Mouse (Mus musculus): ENCODE data around the gene Samd14.

GRCm38 (mm10) chr11:95037306-95037705 lies 27.6 kb downstream of the Samd14 start:
- TF ChIP-seq CTCF (conservative IDR thresholded peaks at IDR 0.05; ENCODE audit: insufficient read depth, insufficient read length, low read depth, low read length) (no peak), POLR2A (IDR thresholded peaks at IDR 0.05; ENCODE audit: low read depth, low read length) (no peak)
